Mouse (Mus musculus) liver, embryonic 14.5 days (tissue): ENCODE results near the gene Diaph2.

ENCODE experiments used
- CTCF ChIP-seq: IDR thresholded peaks from 2 replicates; pipeline ENCODE4 v1.5.1; 2016; ENCODE audit warnings: antibody characterized with exemption, low read depth, control low read depth
- EP300 ChIP-seq: IDR thresholded peaks from 2 replicates; pipeline ENCODE4 v1.6.1; 2016; ENCODE audit warnings: antibody characterized with exemption, low read depth

GRCm38 (mm10) chrX:129709656-129710055, 39.9 kb upstream of the Diaph2 start:
- TF ChIP-seq CTCF (no peak), EP300 (no peak)
